Mouse (Mus musculus) liver, postnatal 0 days (tissue): Measurements from ENCODE around the gene Fbxo39. TPM values are rescaled to one million over a fixed set of nuclear protein-coding genes. Genes with fewer than 3 reads are reported as not detected.

Experiments used
- ATAC-seq: fragments of 200-750 bp; cut with Nextera tagmentation; 2 replicates; pipeline ENCODE4 v1.8.0; 2017; ENCODE audit warnings: mild to moderate bottlenecking, moderate library complexity
- DNase-seq: peaks from one replicate; pipeline ENCODE4 v3.0.0-alpha.2; 2016
- H3K27ac ChIP-seq: fragments of 300-500 bp; sonication (generic); 2 replicates; pipeline ENCODE4 v1.5.1; 2014; ENCODE audit warnings: antibody characterized with exemption, moderate library complexity, mild to moderate bottlenecking, low read depth
- H3K27me3 ChIP-seq: fragments of 300-500 bp; sonication (generic); 2 replicates; pipeline ENCODE4 v1.6.1; 2014; ENCODE audit warnings: low read length, control low read depth, mixed read lengths; ENCODE audit not compliant: insufficient read depth
- H3K36me3 ChIP-seq: fragments of 300-500 bp; sonication (generic); replicated peaks from 2 replicates; pipeline ENCODE4 v1.6.1; 2014; ENCODE audit warnings: mild to moderate bottlenecking, control low read depth, low read length, moderate library complexity, mixed read lengths; ENCODE audit not compliant: insufficient read depth
- H3K4me1 ChIP-seq: fragments of 300-500 bp; sonication (generic); 2 replicates; pipeline ENCODE4 v1.6.1; 2014; ENCODE audit warnings: antibody characterized with exemption, mild to moderate bottlenecking, control low read depth; ENCODE audit not compliant: insufficient read depth
- H3K4me2 ChIP-seq: fragments of 300-500 bp; sonication (generic); 2 replicates; pipeline ENCODE4 v1.6.1; 2014; ENCODE audit warnings: low read depth, mild to moderate bottlenecking, low read length, moderate library complexity, mixed read lengths
- H3K4me3 ChIP-seq: fragments of 300-500 bp; sonication (generic); 2 replicates; pipeline ENCODE4 v1.5.1; 2014; ENCODE audit warnings: low read depth, low read length
- H3K9ac ChIP-seq: fragments of 300-500 bp; sonication (generic); replicated peaks from 2 replicates; pipeline ENCODE4 v1.6.1; 2014; ENCODE audit warnings: mild to moderate bottlenecking, moderate library complexity
- H3K9me3 ChIP-seq: fragments of 300-500 bp; sonication (generic); 2 replicates; pipeline ENCODE4 v1.6.1; 2016; ENCODE audit warnings: mild to moderate bottlenecking, control low read depth, low read length, mixed read lengths
- CTCF ChIP-seq: sonication (generic); IDR thresholded peaks from 2 replicates; pipeline ENCODE4 v1.5.1; 2016; ENCODE audit warnings: antibody characterized with exemption, low read depth
- EP300 ChIP-seq: IDR thresholded peaks from 2 replicates; pipeline ENCODE4 v1.6.1; 2016; ENCODE audit warnings: antibody characterized with exemption, low read depth, mild to moderate bottlenecking
- WGBS: fragments of 180-500 bp; shearing (Covaris S2); extraction: QIAGEN DNeasy Blood & Tissue Kit; methylation state at CpG from one replicate; pipeline ENCODE4 v1.1.7; 2014; ENCODE audit not compliant: insufficient replicate concordance; 5-methylcytosine and 5-hydroxymethylcytosine counted together
- polyA plus RNA-seq: library from polyadenylated mRNA; unstranded; fragments of >200 nt; fragmentation: Nextera tagmentation; extraction: Ambion mirVana; gene quantifications from 2 replicates; pipeline ENCODE4 v1.2.1, GENCODE M21; 2015

The Fbxo39 gene
- polyA plus RNA-seq, 1 experiment from 2014 or later, result not detected

DNA sequence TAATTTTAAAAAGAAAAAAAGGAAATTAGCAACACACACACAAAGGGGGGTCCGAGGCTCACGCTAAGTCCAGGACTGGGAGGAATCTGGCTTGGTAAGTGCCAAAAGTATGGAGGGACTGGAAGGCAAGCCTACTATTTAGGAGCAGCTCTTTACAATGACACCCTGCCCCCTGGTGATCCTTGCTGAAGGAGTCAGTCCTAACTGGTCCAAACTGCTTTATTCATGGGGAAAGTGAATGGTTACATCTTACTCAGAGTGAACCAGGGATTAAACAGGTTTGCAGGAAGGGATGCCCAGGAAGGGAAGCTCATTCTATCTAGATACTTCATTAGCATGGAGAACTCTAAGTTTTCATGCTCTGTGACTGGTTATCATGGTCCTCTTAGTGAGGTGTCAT lies 27.1 kb upstream of the Fbxo39 start:
- no peaks in the 10 kb centered on the region; the same call in 1 of the 2 replicates for H3K9me3 ChIP-seq
- no peaks in the 10 kb centered on the region for H3K36me3 ChIP-seq
- 80% methylated on average over 2 of the region's 2 CpGs for WGBS
- no peaks in the 10 kb centered on the region for H3K27me3 ChIP-seq
- TF ChIP-seq EP300, result no peak
- no peak overlapping the region for H3K27ac ChIP-seq
- DNase-seq (no peak), ATAC-seq (no peak)
- no peaks in the 10 kb centered on the region for H3K4me1 ChIP-seq
- no peak overlapping the region for H3K4me2 ChIP-seq
- H3K9ac ChIP-seq, result no peak overlapping the region
- no peak overlapping the region for H3K4me3 ChIP-seq

DNA sequence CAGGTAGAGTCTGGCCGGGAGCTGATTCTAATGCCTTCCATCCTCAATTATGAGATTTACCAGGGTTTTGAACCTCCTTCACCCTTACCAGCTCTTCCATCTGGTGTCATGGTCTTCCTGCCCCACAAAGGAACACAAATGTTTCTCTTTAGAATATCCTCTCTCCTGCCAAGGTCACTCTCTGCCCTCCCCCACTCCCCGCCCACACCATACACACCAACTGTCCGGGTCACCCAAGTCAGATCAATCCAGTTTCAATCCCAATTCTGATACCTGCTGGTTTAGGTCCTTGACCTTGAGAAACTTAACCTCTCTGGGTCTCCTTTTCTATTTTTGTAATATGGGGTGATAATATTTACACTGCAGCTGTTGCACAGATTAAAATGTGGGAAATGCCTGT lies 26.7 kb upstream of the Fbxo39 start:
- DNase-seq (no peak), ATAC-seq (no peak)
- Histone ChIP-seq H3K4me1 (no peaks in the 10 kb centered on the region), H3K9ac (no peak overlapping the region), H3K27ac (no peak overlapping the region), H3K9me3 (no peaks in the 10 kb centered on the region; the same call in 1 of the 2 replicates), H3K4me2 (no peak overlapping the region), H3K27me3 (no peaks in the 10 kb centered on the region), H3K4me3 (no peak overlapping the region), H3K36me3 (no peaks in the 10 kb centered on the region)
- TF ChIP-seq CTCF (no peak), EP300 (no peak)
- whole genome bisulfite sequencing, result 70% methylated on average over 3 of the region's 3 CpGs

DNA sequence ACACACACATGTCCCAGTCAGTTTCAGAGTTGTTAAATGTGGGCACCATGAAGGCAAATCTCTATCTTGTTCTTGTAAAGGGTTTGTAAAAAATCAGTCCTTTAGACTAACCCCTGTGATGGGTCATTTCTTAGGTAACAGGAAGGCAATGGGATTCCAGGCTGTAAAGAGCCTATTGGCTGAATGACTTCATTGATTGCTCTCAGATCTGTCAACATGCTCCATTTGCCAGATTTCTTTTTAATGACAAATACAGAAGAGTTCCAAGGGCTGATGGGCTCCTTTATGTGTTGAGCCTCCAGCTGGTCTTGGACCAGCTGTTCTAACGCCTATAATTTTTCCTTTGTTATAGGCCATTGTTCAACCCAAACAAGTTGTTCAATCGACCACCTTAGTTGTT lies 21.1 kb upstream of the Fbxo39 start:
- Histone ChIP-seq H3K36me3 (no peaks in the 10 kb centered on the region), H3K4me1 (no peaks in the 10 kb centered on the region), H3K27ac (no peak overlapping the region), H3K4me2 (no peak overlapping the region), H3K4me3 (no peak overlapping the region), H3K9ac (no peak overlapping the region), H3K9me3 (no peaks in the 10 kb centered on the region; the same call in 1 of the 2 replicates), H3K27me3 (no peaks in the 10 kb centered on the region)
- no peak for ATAC-seq
- 73% methylated on average over 2 of the region's 2 CpGs for WGBS
- no peak for DNase-seq
- no peak for TF ChIP-seq CTCF

DNA sequence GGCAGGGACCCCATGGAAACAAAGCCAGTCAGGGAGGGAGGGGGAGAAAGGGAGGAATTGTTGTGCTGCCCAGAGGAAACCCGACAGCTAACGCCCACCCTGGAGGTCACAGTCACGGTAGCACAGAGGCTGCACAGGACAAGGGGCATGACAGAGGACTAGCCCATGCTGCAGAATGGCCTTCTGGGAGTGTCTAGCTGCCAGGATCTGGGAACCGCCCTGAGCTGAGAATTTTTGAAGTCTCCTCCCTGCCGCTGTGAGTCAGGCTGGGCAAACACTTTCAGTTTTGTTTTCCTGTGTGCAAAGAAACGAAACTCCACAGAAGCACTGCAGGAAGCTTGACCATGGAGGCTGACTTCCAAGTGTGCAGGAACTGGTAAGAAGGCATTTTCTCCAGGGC lies 12.9 kb upstream of the Fbxo39 start, which contains the start of gene Xaf1:
Gene Xaf1 (plus strand): TSS at position 296 of the 400 bp plus-strand sequence.
- peak within 1 kb of the TSS; percentile 66 for H3K27ac ChIP-seq
- H3K4me1 ChIP-seq, result peaks cover 17% of the 10 kb centered on the region; the same call in 1 of the 2 replicates
- H3K36me3 ChIP-seq, result 0 out of 2 replicates have a peak, but pooled peaks cover 3% of the 10 kb centered on the region
- ATAC-seq (peak; percentile 84), DNase-seq (peak; percentile 60)
- 3% methylated on average over 6 of the region's 6 CpGs for WGBS
- no peaks in the 10 kb centered on the region for H3K27me3 ChIP-seq
- H3K9ac ChIP-seq, result peak within 1 kb of the TSS; percentile 57
- TF ChIP-seq EP300 (no peak), CTCF (no peak)
- H3K4me2 ChIP-seq, result peak within 1 kb of the TSS; percentile 74
- no peaks in the 10 kb centered on the region for H3K9me3 ChIP-seq
- peak within 1 kb of the TSS; percentile 56 for H3K4me3 ChIP-seq

DNA sequence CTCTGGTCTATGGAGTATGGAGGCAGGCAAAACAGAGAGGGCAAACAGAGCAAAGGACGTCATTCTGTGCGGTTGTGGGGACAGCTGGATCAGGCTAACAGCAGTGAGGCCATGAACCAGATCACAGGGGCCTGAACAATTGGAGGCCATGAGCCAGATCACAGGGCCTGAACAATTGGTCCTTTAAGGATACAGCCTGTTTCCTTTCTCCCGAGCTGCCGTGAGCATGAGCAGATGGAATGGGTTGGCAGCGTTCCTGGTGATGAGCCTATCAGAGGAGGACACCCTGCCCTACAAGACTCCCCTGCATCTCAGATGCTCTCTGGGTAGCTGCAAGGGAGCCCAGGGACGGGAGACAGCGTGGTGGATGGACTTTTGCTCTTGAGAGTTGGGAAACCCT lies 12.0 kb upstream of the Fbxo39 start:
- ATAC-seq (no peak), DNase-seq (no peak)
- Histone ChIP-seq H3K27ac (0 out of 2 replicates have a peak overlapping the region, but pooled peaks have one; percentile 66), H3K36me3 (peaks cover 3% of the 10 kb centered on the region; the same call in 1 of the 2 replicates), H3K4me3 (peak overlapping the region; percentile 56), H3K9me3 (no peaks in the 10 kb centered on the region), H3K9ac (peak overlapping the region; percentile 57), H3K4me2 (peak overlapping the region; percentile 74), H3K4me1 (peaks cover 17% of the 10 kb centered on the region; the same call in 1 of the 2 replicates), H3K27me3 (no peaks in the 10 kb centered on the region)
- WGBS, result 65% methylated on average over 7 of the region's 7 CpGs
- TF ChIP-seq EP300 (no peak), CTCF (no peak)

DNA sequence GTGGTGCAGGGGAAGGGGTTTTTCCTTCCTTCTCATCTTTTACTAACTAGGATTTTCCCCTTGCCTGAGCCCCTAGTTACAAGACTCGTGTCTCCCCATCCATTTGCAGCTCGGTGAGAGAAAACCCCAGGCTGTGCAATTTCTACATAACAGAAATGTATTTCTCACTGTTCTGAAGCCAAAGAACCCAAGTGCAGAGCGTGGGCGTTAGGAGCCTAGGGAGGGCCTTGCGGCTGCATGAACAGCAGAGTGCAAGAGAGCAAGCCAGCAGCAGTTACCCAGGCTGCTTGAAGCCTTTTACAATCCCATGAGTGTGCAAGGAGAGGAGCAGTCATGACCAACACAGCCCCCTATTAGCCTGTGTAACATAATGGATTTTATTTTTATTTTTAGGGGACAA lies 6.8 kb upstream of the Fbxo39 start:
- Histone ChIP-seq H3K9me3 (no peaks in the 10 kb centered on the region), H3K27me3 (no peaks in the 10 kb centered on the region), H3K4me2 (no peak overlapping the region), H3K27ac (no peak overlapping the region), H3K36me3 (peaks cover 17% of the 10 kb centered on the region), H3K4me1 (peaks cover 7% of the 10 kb centered on the region), H3K4me3 (no peak overlapping the region), H3K9ac (no peak overlapping the region)
- ATAC-seq, result no peak
- no peak for TF ChIP-seq EP300
- no peak for TF ChIP-seq CTCF
- 84% methylated on average over 5 of the region's 5 CpGs for WGBS
- no peak for DNase-seq

DNA sequence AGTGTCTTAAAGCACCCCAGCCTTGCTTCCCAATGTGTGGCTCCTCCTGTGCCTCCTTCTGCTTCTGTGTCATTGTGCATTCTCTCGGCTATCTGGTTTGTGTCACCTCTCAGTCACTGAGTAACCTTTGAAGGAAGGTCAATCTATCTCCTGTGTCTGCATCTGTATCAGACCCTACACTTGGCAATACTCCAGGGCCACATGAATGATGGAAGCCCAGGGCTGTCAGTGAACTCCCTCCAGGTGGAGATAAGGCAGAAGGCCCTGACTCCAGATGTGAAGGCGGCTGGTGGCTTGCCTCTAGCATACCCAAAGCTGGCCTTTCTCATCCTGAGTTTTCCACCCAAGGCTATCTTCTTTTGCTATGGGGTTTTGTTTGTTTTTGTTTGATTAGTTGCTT lies 5.3 kb upstream of the Fbxo39 start:
- Histone ChIP-seq H3K9me3 (no peaks in the 10 kb centered on the region), H3K4me3 (no peak overlapping the region), H3K4me2 (no peak overlapping the region), H3K9ac (no peak overlapping the region), H3K36me3 (peaks cover 15% of the 10 kb centered on the region), H3K27me3 (peaks cover 7% of the 10 kb centered on the region), H3K4me1 (no peaks in the 10 kb centered on the region; the same call in 1 of the 2 replicates), H3K27ac (no peak overlapping the region)
- WGBS, result 35% methylated on average over 2 of the region's 2 CpGs
- peak; percentile 35; the same call in 1 of the 2 replicates for ATAC-seq
- DNase-seq, result no peak
- TF ChIP-seq CTCF (no peak), EP300 (no peak)
